Mouse (Mus musculus) midbrain, postnatal 0 days (tissue): ENCODE measurements around the gene Col27a1. TPM values are rescaled to one million over a fixed set of nuclear protein-coding genes. Genes with fewer than 3 reads are reported as not detected.
A peak's percentile ranks its signal among the peaks of the same experiment; 100 is the strongest.

Experiments
- ATAC-seq: fragments of 200-750 bp; cut with Nextera tagmentation; 2 replicates; pipeline ENCODE4 v1.8.0; 2017; ENCODE audit warnings: moderate number of reproducible peaks, mild to moderate bottlenecking, moderate TSS enrichment, moderate library complexity; ENCODE audit not compliant: low FRiP score
- DNase-seq: peaks from one replicate; pipeline ENCODE4 v3.0.0-alpha.2; 2015; ENCODE audit warnings: low spot score
- H3K27ac ChIP-seq: fragments of 300-500 bp; sonication (generic); 2 replicates; pipeline ENCODE4 v1.5.1; 2014; ENCODE audit warnings: low read depth, mild to moderate bottlenecking, low read length, mixed read lengths
- H3K27me3 ChIP-seq: fragments of 300-500 bp; sonication (generic); 2 replicates; pipeline ENCODE4 v1.6.1; 2014; ENCODE audit warnings: low read length, control low read depth, mixed read lengths; ENCODE audit not compliant: insufficient read depth
- H3K36me3 ChIP-seq: fragments of 300-500 bp; sonication (generic); 2 replicates; pipeline ENCODE4 v1.6.1; 2014; ENCODE audit warnings: low read length, control low read depth, mixed read lengths; ENCODE audit not compliant: insufficient read depth
- H3K4me1 ChIP-seq: fragments of 300-500 bp; sonication (generic); 2 replicates; pipeline ENCODE4 v1.6.1; 2014; ENCODE audit warnings: mild to moderate bottlenecking, control low read depth, antibody characterized with exemption, low read length, mixed read lengths; ENCODE audit not compliant: insufficient read depth
- H3K4me2 ChIP-seq: fragments of 300-500 bp; sonication (generic); 2 replicates; pipeline ENCODE4 v1.6.1; 2014; ENCODE audit warnings: low read depth, mild to moderate bottlenecking, low read length, mixed read lengths; ENCODE audit not compliant: poor library complexity, severe bottlenecking
- H3K4me3 ChIP-seq: fragments of 300-500 bp; sonication (generic); 2 replicates; pipeline ENCODE4 v1.5.1; 2014; ENCODE audit warnings: low read depth, mild to moderate bottlenecking, low read length, moderate library complexity
- H3K9ac ChIP-seq: fragments of 300-500 bp; sonication (generic); replicated peaks from 2 replicates; pipeline ENCODE4 v1.6.1; 2014; ENCODE audit warnings: mild to moderate bottlenecking, low read length, moderate library complexity, mixed read lengths; ENCODE audit not compliant: poor library complexity, severe bottlenecking
- H3K9me3 ChIP-seq: fragments of 300-500 bp; sonication (generic); 2 replicates; pipeline ENCODE4 v1.6.1; 2016; ENCODE audit warnings: low read length, control low read depth
- CTCF ChIP-seq: IDR thresholded peaks from 2 replicates; pipeline ENCODE4 v1.5.1; 2016; ENCODE audit warnings: antibody characterized with exemption, mild to moderate bottlenecking
- WGBS: fragments of 180-500 bp; shearing (Covaris S2); extraction: QIAGEN DNeasy Blood & Tissue Kit; methylation state at CpG from one replicate; pipeline ENCODE4 v1.1.7; 2014; 5-methylcytosine and 5-hydroxymethylcytosine counted together
- polyA plus RNA-seq: library from polyadenylated mRNA; unstranded; fragments of >200 nt; fragmentation: Nextera tagmentation; extraction: Ambion mirVana; gene quantifications from 2 replicates; pipeline ENCODE4 v1.2.1, GENCODE M21; 2015
- total RNA-seq: library from RNA; depleted of rRNA; stranded (reverse); fragments of >200 nt; gene quantifications from 2 replicates; pipeline ENCODE4 v1.2.3, GENCODE M21; 2014

The Col27a1 gene
- total and polyA plus RNA-seq, 2 experiments from 2014 or later, result 0.88 to 4.8 TPM

GRCm38 (mm10) chr4:63228943-63229342, 15.1 kb downstream of the Col27a1 start:
- peak; percentile 52 for DNase-seq

GRCm38 (mm10) chr4:63229991-63230581, 16.3 kb downstream of the Col27a1 start:
- Histone ChIP-seq H3K4me1 (no peaks in the 10 kb centered on the region), H3K4me2 (no peak overlapping the region), H3K9me3 (no peaks in the 10 kb centered on the region), H3K27me3 (0 out of 2 replicates have a peak, but pooled peaks cover 1% of the 10 kb centered on the region), H3K27ac (no peak overlapping the region), H3K36me3 (no peaks in the 10 kb centered on the region), H3K9ac (no peak overlapping the region), H3K4me3 (no peak overlapping the region)
- no peak for TF ChIP-seq CTCF
- ATAC-seq (no peak; the same call in 1 of the 2 replicates), DNase-seq (peak; percentile 70)
- WGBS, result 37% methylated on average over 14 of the region's 14 CpGs

More at GRCm38 (mm10) chr4:63228943-63229342, 15.1 kb downstream of the Col27a1 start:
- Histone ChIP-seq H3K27ac (no peak overlapping the region), H3K36me3 (no peaks in the 10 kb centered on the region), H3K4me1 (no peaks in the 10 kb centered on the region), H3K9ac (no peak overlapping the region), H3K9me3 (no peaks in the 10 kb centered on the region), H3K4me2 (no peak overlapping the region), H3K4me3 (no peak overlapping the region), H3K27me3 (no peaks in the 10 kb centered on the region)
- peak; percentile 48; the same call in 1 of the 2 replicates for ATAC-seq
- WGBS, result 57% methylated on average over 5 of the region's 5 CpGs
- no peak for TF ChIP-seq CTCF

- H3K27ac ChIP-seq, result no peak overlapping the region
- no peak overlapping the region for H3K4me2 ChIP-seq
- 70% methylated on average over 1 of the region's 1 CpGs for WGBS
- no peak overlapping the region for H3K4me3 ChIP-seq
- 0 out of 2 replicates have a peak, but pooled peaks cover 4% of the 10 kb centered on the region for H3K27me3 ChIP-seq
- no peaks in the 10 kb centered on the region for H3K9me3 ChIP-seq
- H3K9ac ChIP-seq, result no peak overlapping the region
- H3K4me1 ChIP-seq, result no peaks in the 10 kb centered on the region
- TF ChIP-seq CTCF, result no peak
- ATAC-seq, result no peak
- H3K36me3 ChIP-seq, result no peaks in the 10 kb centered on the region
- no peak for DNase-seq
Observed at GRCm38 (mm10) chr4:63231121-63231520, 17.3 kb downstream of the Col27a1 start.

GRCm38 (mm10) chr4:63232542-63233020, 18.8 kb downstream of the Col27a1 start:
- 64% methylated on average over 2 of the region's 2 CpGs for WGBS
- Histone ChIP-seq H3K27ac (no peak overlapping the region), H3K36me3 (no peaks in the 10 kb centered on the region), H3K27me3 (0 out of 2 replicates have a peak, but pooled peaks cover 4% of the 10 kb centered on the region), H3K4me3 (no peak overlapping the region), H3K4me2 (no peak overlapping the region), H3K9ac (no peak overlapping the region), H3K9me3 (no peaks in the 10 kb centered on the region), H3K4me1 (no peaks in the 10 kb centered on the region)
- no peak for TF ChIP-seq CTCF
- DNase-seq, result no peak
- ATAC-seq, result no peak

- no peak overlapping the region for H3K27ac ChIP-seq
- H3K36me3 ChIP-seq, result no peaks in the 10 kb centered on the region
- no peaks in the 10 kb centered on the region for H3K4me1 ChIP-seq
- H3K9me3 ChIP-seq, result no peaks in the 10 kb centered on the region
- 0 out of 2 replicates have a peak, but pooled peaks cover 4% of the 10 kb centered on the region for H3K27me3 ChIP-seq
- no peak overlapping the region for H3K4me2 ChIP-seq
- no peak for ATAC-seq
- TF ChIP-seq CTCF, result no peak
- H3K4me3 ChIP-seq, result no peak overlapping the region
- DNase-seq, result peak; percentile 65
- 73% methylated on average over 7 of the region's 7 CpGs for WGBS
- H3K9ac ChIP-seq, result no peak overlapping the region
Observed at GRCm38 (mm10) chr4:63233557-63234452, 20.0 kb downstream of the Col27a1 start.
